Mouse (Mus musculus) olfactory bulb, adult 2 months (tissue): ENCODE data around the gene Ttc4. TPM values are rescaled to one million over a fixed set of nuclear protein-coding genes. Genes with fewer than 3 reads are reported as not detected.

Source experiments
- H3K27ac ChIP-seq: fragments of 200-500 bp; 2 replicates; pipeline ENCODE4 v1.5.1; 2012; ENCODE audit warnings: low read depth, low read length; ENCODE audit not compliant: insufficient read depth
- H3K4me1 ChIP-seq: fragments of 200-500 bp; 2 replicates; pipeline ENCODE4 v1.6.1; 2012; ENCODE audit warnings: low read length; ENCODE audit not compliant: control insufficient read depth, insufficient read depth
- H3K4me3 ChIP-seq: fragments of 200-500 bp; 2 replicates; pipeline ENCODE4 v1.5.1; 2012; ENCODE audit warnings: mild to moderate bottlenecking, low read depth, low read length, moderate library complexity; ENCODE audit not compliant: insufficient read depth
- CTCF ChIP-seq: fragments of 200-500 bp; IDR thresholded peaks from 2 replicates; pipeline ENCODE4 v1.5.1; 2012; ENCODE audit warnings: low read depth, mild to moderate bottlenecking, low read length, moderate library complexity; ENCODE audit not compliant: insufficient read depth
- POLR2A ChIP-seq: fragments of 200-500 bp; IDR thresholded peaks from 2 replicates; pipeline ENCODE4 v1.6.1; 2012; ENCODE audit warnings: mild to moderate bottlenecking, low read depth, low read length, moderate library complexity; ENCODE audit not compliant: insufficient read depth
- WGBS: fragments of 180-500 bp; shearing (Covaris S2); methylation state at CpG from one replicate; pipeline ENCODE4 v1.1.7; 2018; 5-methylcytosine and 5-hydroxymethylcytosine counted together
- polyA plus RNA-seq: library from polyadenylated mRNA; stranded (reverse); fragments of >200 nt; gene quantifications from 2 replicates; pipeline ENCODE4 v1.2.4, GENCODE M21; 2012; ENCODE audit warnings: low replicate concordance; ENCODE audit not compliant: missing spikeins, insufficient read depth, insufficient read length

Gene Ttc4
- polyA plus RNA-seq, 1 experiment = not detected

GRCm38 (mm10) chr4:106663956-106664470 lies 14.7 kb downstream of the Ttc4 start:
- 83% methylated on average over 5 of the region's 5 CpGs for WGBS
- Histone ChIP-seq H3K4me3 (no peak overlapping the region), H3K4me1 (no peaks in the 10 kb centered on the region), H3K27ac (no peak overlapping the region)
- TF ChIP-seq POLR2A = no peak
- no peak for TF ChIP-seq CTCF

- H3K27ac ChIP-seq = no peak overlapping the region
- 94% methylated on average over 10 of the region's 10 CpGs for WGBS
- H3K4me3 ChIP-seq = no peak overlapping the region
- TF ChIP-seq POLR2A (no peak), CTCF (no peak)
- H3K4me1 ChIP-seq = peaks cover 2% of the 10 kb centered on the region; the same call in 1 of the 2 replicates
These were observed 23.1 kb downstream of the Ttc4 start for GRCm38 (mm10) chr4:106655681-106656080.

GRCm38 (mm10) chr4:106653051-106653450 lies 25.7 kb downstream of the Ttc4 start:
- TF ChIP-seq POLR2A (no peak), CTCF (no peak)
- WGBS = 97% methylated on average over 15 of the region's 15 CpGs
- H3K4me3 ChIP-seq = no peak overlapping the region
- H3K4me1 ChIP-seq = peaks cover 2% of the 10 kb centered on the region; the same call in 1 of the 2 replicates
- H3K27ac ChIP-seq = no peak overlapping the region

- TF ChIP-seq POLR2A (no peak), CTCF (no peak)
- Histone ChIP-seq H3K4me1 (peaks cover 4% of the 10 kb centered on the region), H3K27ac (no peak overlapping the region), H3K4me3 (no peak overlapping the region)
- 92% methylated on average over 3 of the region's 3 CpGs for WGBS
These were observed 26.2 kb downstream of the Ttc4 start for GRCm38 (mm10) chr4:106652546-106652945.

- TF ChIP-seq CTCF = no peak
- TF ChIP-seq POLR2A = peak; percentile 80
- WGBS = 2% methylated on average over 40 of the region's 40 CpGs
- Histone ChIP-seq H3K4me1 (peaks cover 4% of the 10 kb centered on the region), H3K27ac (peak within 1 kb of the TSS; percentile 53; the same call in 1 of the 2 replicates), H3K4me3 (peak within 1 kb of the TSS; percentile 94)
These were observed 27.8 kb downstream of the Ttc4 start, which contains the start of gene Pars2 for GRCm38 (mm10) chr4:106650833-106651527. Pars2 (plus strand) TSS chr4:106651069.

- TF ChIP-seq CTCF (no peak), POLR2A (no peak)
- H3K4me3 ChIP-seq = no peak overlapping the region
- no peak overlapping the region for H3K27ac ChIP-seq
- 65% methylated on average over 6 of the region's 6 CpGs for WGBS
- H3K4me1 ChIP-seq = peaks cover 15% of the 10 kb centered on the region
These were observed 31.6 kb downstream of the Ttc4 start for GRCm38 (mm10) chr4:106647137-106647536.

- Histone ChIP-seq H3K4me3 (no peak overlapping the region), H3K4me1 (peaks cover 13% of the 10 kb centered on the region), H3K27ac (no peak overlapping the region)
- 74% methylated on average over 5 of the region's 5 CpGs for WGBS
- TF ChIP-seq CTCF = no peak
- TF ChIP-seq POLR2A = no peak
These were observed 32.9 kb downstream of the Ttc4 start for GRCm38 (mm10) chr4:106645797-106646196.

GRCm38 (mm10) chr4:106644218-106644610 lies 34.5 kb downstream of the Ttc4 start:
- Histone ChIP-seq H3K4me1 (peaks cover 13% of the 10 kb centered on the region), H3K27ac (no peak overlapping the region), H3K4me3 (no peak overlapping the region)
- TF ChIP-seq CTCF = no peak
- TF ChIP-seq POLR2A = no peak
- 79% methylated on average over 6 of the region's 6 CpGs for WGBS

GRCm38 (mm10) chr4:106643483-106644217 lies 35.1 kb downstream of the Ttc4 start:
- Histone ChIP-seq H3K4me1 (peaks cover 13% of the 10 kb centered on the region), H3K4me3 (no peak overlapping the region), H3K27ac (0 out of 2 replicates have a peak overlapping the region, but pooled peaks have one; percentile 6)
- TF ChIP-seq CTCF = no peak
- no peak for TF ChIP-seq POLR2A
- 20% methylated on average over 8 of the region's 8 CpGs for WGBS
